Mouse (Mus musculus) brain, adult 2 months (tissue): ENCODE measurements around the gene Babam2.
"Not testable (repeated sequence)": the region's sequence is repeated elsewhere in the genome, so short reads cannot be mapped to it uniquely, and the experiment has no call there.

Experiments
- DNase-seq: peaks from one replicate; pipeline ENCODE4 v3.0.0; 2011; ENCODE audit warnings: low read depth, low spot score

Gene Babam2

DNA sequence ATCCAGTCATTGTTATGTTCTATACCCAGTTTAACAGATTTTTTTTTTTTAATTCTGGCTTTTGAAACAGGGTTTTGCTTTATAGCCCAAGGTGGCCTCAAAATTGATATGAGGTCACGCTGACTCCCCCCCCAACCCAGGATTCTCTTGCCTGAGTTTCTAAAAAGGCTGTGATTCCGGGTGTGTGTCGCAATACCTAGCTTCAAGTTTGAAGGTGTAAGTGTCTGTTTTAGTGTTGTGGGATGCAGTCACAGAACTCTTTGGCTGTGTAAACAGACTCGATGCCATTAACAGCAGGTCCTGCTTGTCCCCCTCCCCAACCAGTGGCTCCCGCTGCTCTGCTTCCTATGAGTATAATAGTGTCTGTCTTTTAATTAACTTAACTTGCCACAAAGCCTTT is 84.1 kb downstream of the Babam2 start:
- no peak for DNase-seq

DNA sequence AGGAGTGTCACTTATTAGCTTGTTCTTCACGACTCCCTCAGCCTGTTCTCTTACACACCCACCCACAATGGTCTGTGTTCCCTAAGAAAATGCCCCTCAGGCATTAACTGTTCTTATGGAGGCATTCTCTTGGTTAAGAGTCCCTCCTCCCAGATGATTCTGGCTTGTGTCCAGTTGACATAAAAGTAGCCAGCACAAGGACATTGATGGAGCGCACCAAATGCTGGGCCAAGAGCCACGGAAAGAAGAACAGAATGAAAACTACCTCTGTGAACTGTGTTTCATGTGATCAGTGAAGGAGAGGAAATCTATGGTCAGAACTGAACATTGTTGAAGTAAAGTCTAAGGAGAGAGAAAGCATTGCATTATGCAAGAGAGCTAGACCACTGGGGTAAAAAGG is 89.7 kb downstream of the Babam2 start:
- no peak for DNase-seq

GRCm38 (mm10) chr5:31787622-31788021 is 90.1 kb downstream of the Babam2 start:
- peak; percentile 58 for DNase-seq

DNA sequence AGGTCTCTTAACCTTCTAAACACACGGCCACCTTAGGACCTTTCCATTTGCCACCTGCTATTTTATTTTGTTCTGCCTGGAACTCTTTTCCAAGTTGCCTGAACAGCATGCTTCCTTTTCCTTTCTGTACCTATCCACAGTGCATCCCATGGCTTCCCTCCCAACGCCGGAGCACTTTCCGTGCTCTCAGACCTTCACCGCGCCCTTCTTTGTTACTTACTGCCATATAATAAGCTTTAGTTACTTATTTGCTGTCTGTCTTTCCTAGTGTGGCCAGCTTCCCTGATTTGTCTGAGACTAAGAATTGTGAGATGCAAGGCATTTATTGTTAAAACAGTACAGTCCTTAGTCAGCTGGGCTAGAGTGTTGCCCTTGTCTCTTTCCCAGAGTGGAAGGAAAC is 94.9 kb downstream of the Babam2 start:
- DNase-seq, result no peak

DNA sequence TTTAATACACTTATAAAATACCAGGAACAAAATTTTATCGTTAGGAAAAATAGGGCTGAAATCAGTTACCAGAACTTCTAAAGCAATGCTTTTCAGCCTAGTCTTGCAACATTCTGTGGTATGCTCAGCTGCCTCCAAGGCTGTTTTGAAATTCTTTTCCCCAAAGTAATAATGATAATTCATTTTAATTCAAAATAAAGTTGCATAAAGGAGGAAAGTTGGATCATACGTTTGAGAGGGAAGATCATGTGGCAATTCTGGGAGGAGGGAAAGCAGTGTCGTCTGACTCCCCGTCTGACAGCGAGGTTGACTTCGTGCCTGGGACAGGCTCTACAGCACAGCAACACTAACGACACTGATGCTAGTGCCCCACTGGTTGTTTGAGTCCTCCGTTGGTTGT is 95.4 kb downstream of the Babam2 start:
- no peak for DNase-seq

DNA sequence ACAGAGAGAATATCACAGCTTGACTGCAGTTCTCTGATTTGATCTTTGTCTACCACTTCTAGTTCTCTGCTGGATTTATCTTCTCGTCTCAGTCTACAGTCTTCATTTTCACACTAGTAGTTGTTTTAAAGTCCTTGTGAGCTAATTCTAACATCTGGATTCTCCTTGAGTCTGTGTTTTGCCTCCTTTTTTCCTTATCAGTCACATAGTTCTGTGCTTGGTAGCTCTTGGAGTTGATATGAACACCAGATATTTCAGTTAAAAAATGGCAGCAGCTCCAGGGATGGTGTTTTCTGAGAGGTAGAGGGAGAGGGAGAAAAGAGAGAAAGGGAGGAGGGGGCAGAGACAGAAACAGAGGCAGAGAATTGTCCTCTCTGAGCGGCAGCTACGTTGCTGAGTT is 97.9 kb downstream of the Babam2 start:
- DNase-seq, result no peak

GRCm38 (mm10) chr5:31796979-31797378 is 99.5 kb downstream of the Babam2 start:
- DNase-seq, result no peak

- DNase-seq, result not testable (repeated sequence)
These were observed 106.7 kb downstream of the Babam2 start for GRCm38 (mm10) chr5:31804211-31804610.

GRCm38 (mm10) chr5:31804751-31805150 is 107.3 kb downstream of the Babam2 start:
- DNase-seq, result no peak

DNA sequence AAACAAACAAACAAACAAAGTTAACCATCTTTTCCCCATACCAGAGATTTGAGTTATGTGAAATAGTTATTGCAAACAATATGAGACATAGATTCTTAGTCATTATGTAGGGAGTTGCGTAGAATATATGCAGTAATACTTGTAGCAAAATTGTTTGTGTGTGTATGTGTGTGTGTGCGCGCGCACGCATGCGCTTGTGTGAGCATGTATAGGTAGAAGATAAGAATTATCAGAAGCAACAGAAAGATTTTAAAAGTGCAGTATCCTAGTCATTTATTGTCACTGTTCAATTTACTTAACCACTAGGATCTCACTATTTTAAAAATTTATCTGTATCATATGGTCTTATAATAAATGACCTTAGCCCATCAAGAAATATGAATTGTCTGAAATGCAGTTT is 109.8 kb downstream of the Babam2 start:
- no peak for DNase-seq

DNA sequence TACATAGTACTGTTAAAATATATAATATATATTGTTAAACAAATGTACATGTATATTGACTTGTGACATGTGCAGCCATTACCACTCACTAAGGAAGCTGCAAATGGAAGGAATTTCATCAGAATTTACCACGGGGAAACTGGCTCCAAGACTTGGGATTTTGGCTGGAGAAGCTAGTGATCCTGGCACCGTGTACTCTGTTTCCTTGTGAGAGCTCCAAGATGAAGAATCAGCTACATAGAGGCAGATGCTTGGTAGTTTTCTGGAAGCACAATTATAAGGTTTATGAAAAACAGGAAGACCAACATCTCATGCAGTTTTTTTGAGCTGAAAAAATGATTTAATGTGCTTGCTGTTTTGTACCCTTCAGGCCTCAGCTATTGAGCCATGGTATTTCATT is 110.8 kb downstream of the Babam2 start:
- peak; percentile 81 for DNase-seq

- DNase-seq, result peak; percentile 67
These were observed 113.5 kb downstream of the Babam2 start for GRCm38 (mm10) chr5:31810796-31811662.

DNA sequence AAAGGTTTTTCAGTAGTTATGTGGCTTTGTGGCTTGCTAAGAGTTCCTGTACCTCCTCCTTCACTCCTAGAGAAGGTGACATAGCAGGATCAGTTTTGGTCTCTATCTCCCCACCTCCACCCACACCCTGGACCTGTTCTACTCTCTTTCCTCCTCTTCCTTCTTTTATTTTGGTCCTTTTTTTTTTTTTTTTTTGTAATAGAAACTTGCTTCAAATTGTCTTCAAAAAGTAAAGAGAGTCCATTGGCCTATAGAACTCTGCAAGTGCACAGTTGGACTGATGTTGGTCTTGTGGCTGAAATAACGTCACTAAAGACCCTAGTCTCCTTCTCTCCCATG is 114.1 kb downstream of the Babam2 start:
- DNase-seq, result no peak

GRCm38 (mm10) chr5:31813156-31813675 is 115.7 kb downstream of the Babam2 start:
- peak; percentile 61 for DNase-seq

DNA sequence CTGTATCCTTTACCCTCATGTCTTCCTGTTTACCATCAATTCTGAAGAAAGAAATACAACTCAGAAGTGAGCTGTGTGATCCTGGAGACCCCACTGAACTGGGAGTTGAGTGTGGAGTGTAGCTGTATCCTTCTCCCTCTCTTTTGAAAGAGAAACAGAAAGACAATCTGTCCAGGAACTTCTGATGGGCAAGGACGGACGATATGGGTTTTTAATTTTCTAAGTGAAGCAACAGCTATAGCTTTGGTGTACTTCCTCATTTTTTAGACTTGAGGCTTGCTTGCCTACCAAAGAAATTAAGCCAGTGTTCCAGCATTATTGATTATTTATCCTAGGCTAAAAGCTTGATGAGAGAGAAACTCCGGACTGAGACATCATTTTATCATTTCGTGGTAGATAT is 116.6 kb downstream of the Babam2 start:
- no peak for DNase-seq

- no peak for DNase-seq
These were observed 117.6 kb downstream of the Babam2 start for GRCm38 (mm10) chr5:31815129-31815528.

- DNase-seq, result no peak
These were observed 118.6 kb downstream of the Babam2 start for GRCm38 (mm10) chr5:31816082-31816481.

- DNase-seq, result no peak
These were observed 123.3 kb downstream of the Babam2 start for GRCm38 (mm10) chr5:31820801-31821200.

DNA sequence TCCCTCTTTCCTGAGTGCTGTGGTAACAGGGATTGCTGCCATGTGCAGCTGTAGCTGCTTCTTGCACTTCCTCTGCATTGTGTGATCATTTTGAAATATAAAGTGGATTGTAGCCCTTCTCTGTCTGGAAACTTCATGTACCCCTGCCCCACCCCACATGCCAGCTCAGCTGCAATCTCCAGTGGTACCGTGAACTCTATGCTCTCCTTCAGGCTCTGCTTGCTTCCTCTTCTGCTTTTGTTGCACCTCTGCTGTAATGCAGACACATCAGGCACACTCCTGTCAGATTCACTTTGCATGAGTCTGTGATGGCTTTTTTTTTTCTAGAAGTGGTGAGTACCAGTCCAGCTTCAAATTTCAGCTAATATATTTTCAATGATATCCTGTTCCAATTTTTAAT is 123.7 kb downstream of the Babam2 start:
- no peak for DNase-seq

DNA sequence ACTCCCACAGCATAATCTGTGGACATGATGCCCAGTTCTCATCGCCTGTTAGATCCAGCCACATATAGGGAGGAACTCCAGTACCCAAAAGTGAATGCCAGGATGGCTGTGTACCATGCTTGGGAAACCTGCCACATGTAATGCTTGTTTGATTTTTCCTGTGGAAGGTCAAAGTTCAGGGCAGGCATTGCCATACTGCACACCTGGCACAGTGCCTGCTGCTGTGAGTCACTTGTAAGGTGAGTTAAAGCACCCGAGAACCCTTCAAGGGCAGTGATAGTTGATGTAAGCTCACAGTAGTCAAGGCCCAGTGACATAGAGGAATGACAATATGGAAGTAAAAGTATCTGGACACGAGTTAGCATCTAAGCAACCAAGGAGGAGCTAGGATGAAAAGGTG is 126.2 kb downstream of the Babam2 start:
- DNase-seq, result no peak

DNA sequence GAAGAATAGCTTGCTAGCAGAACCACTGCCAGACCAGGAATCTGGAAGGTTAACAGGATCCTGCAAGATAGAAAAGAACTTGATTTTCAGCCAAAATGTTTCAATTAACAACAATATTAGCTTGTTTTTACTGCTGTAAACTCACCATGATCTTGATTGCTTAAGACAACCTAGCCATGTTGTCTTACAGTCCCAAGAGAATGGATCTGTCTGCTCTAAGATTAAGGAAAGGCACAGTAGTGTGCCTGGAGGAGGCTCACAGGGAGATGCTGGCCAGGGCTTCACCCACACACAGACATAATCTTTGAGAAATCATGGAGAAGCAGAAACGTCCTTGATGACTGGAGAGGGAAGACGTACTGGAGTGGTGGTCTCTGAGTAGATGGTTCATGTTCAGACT is 126.6 kb downstream of the Babam2 start:
- no peak for DNase-seq

DNA sequence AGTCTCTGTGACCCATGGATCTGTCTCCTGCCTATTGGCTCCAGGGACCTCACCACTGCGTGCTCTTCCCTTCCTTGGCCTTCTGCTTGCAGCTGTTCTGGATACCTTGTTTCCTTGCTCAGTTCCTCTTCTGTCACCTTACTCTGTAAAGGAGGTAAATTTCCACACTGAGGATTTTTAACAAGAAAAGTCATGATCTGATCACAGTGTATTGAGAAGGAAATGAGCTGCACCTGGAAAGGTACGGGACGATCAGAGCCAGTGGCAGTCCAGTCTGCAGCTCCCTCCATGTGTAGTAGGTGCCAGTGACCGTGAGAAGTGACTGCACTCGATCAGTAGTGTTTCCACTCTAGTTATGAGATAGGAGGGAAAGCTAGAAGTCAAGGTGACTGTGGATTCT is 129.8 kb downstream of the Babam2 start:
- no peak for DNase-seq

GRCm38 (mm10) chr5:31827896-31828295 is 130.4 kb downstream of the Babam2 start:
- no peak for DNase-seq

GRCm38 (mm10) chr5:31828747-31829146 is 131.3 kb downstream of the Babam2 start:
- DNase-seq, result no peak
